Mouse (Mus musculus) myocyte (in vitro differentiated cells): ENCODE measurements around the gene Crebl2. TPM values are rescaled to one million over a fixed set of nuclear protein-coding genes. Genes with fewer than 3 reads are reported as not detected.

Experiments used
- H3K27me3 ChIP-seq: one replicate; pipeline ENCODE4 v1.6.1; 2011; ENCODE audit not compliant: control insufficient read depth, insufficient read depth, insufficient read length
- H3K36me3 ChIP-seq: one replicate; pipeline ENCODE4 v1.6.1; 2011; ENCODE audit not compliant: control insufficient read depth, insufficient read depth
- H3K4me2 ChIP-seq: one replicate; pipeline ENCODE4 v1.6.1; 2011; ENCODE audit warnings: low read depth, control low read depth
- H3K4me3 ChIP-seq: one replicate; pipeline ENCODE4 v1.5.1; 2011; ENCODE audit warnings: mild to moderate bottlenecking, control low read depth, moderate library complexity
- H3K79me2 ChIP-seq: one replicate; pipeline ENCODE4 v1.6.1; 2011; ENCODE audit not compliant: control insufficient read depth, insufficient read depth
- H3ac ChIP-seq: one replicate; pipeline ENCODE4 v1.6.1; 2011; ENCODE audit not compliant: control insufficient read depth, insufficient read length
- CEBPB ChIP-seq: IDR thresholded peaks from 2 replicates; pipeline ENCODE4 v1.6.1; 2011; ENCODE audit warnings: mild to moderate bottlenecking, moderate library complexity; ENCODE audit not compliant: poor library complexity, insufficient read depth, severe bottlenecking
- E2F4 ChIP-seq: IDR thresholded peaks from one replicate; pipeline ENCODE4 v1.6.1; 2011; ENCODE audit warnings: mild to moderate bottlenecking, control low read depth, moderate library complexity; ENCODE audit not compliant: insufficient read depth
- MAX ChIP-seq: IDR thresholded peaks from one replicate; pipeline ENCODE4 v1.6.1; 2011; ENCODE audit warnings: low read depth, mild to moderate bottlenecking, control low read depth
- MYOD1 ChIP-seq, 3 experiments: IDR thresholded peaks; one replicate each; pipeline ENCODE4 v1.6.1; 2011; ENCODE audit warnings: control low read depth in 2 of 3, low read depth in 2 of 3, mild to moderate bottlenecking in 2 of 3, moderate library complexity in 1 of 3; ENCODE audit not compliant: insufficient read length in 2 of 3, control insufficient read depth in 1 of 3
- MYOG ChIP-seq, 3 experiments: IDR thresholded peaks; one replicate each; pipeline ENCODE4 v1.6.1; 2011; ENCODE audit warnings: control low read depth in 2 of 3, low read depth in 2 of 3, mild to moderate bottlenecking in 2 of 3; ENCODE audit not compliant: insufficient read length in 2 of 3, control insufficient read depth in 1 of 3, insufficient read depth in 1 of 3
- POLR2A ChIP-seq: IDR thresholded peaks from one replicate; pipeline ENCODE4 v1.6.1; 2011; ENCODE audit warnings: low read depth, mild to moderate bottlenecking, control low read depth, moderate library complexity; ENCODE audit not compliant: insufficient read length
- POLR2AphosphoS2 ChIP-seq: IDR thresholded peaks from one replicate; pipeline ENCODE4 v1.6.1; 2011; ENCODE audit warnings: low read depth, control low read depth; ENCODE audit not compliant: insufficient read length
- REST ChIP-seq: IDR thresholded peaks from one replicate; pipeline ENCODE4 v1.6.1; 2011; ENCODE audit warnings: mild to moderate bottlenecking, control low read depth, moderate library complexity; ENCODE audit not compliant: insufficient read depth, insufficient read length
- SRF ChIP-seq: IDR thresholded peaks from one replicate; pipeline ENCODE4 v1.6.1; 2011; ENCODE audit warnings: low read depth; ENCODE audit not compliant: control insufficient read depth, insufficient read length
- TCF12 ChIP-seq: IDR thresholded peaks from one replicate; pipeline ENCODE4 v1.6.1; 2011; ENCODE audit warnings: mild to moderate bottlenecking, control low read depth; ENCODE audit not compliant: poor library complexity, insufficient read depth, severe bottlenecking
- TCF3 ChIP-seq: IDR thresholded peaks from one replicate; pipeline ENCODE4 v1.6.1; 2011; ENCODE audit warnings: low read depth, control low read depth; ENCODE audit not compliant: insufficient read length
- USF1 ChIP-seq: IDR thresholded peaks from one replicate; pipeline ENCODE4 v1.6.1; 2011; ENCODE audit warnings: low read depth, mild to moderate bottlenecking, control low read depth, moderate library complexity
- polyA plus RNA-seq: library from polyadenylated mRNA; unstranded; fragments of >200 nt; fragmentation: generic; extraction: Trizol; gene quantifications from one replicate; pipeline ENCODE4 v1.2.1, GENCODE M21; 2012; ENCODE audit warnings: missing spikeins

Crebl2 gene
- polyA plus RNA-seq, 1 experiment = 1.5 TPM

DNA sequence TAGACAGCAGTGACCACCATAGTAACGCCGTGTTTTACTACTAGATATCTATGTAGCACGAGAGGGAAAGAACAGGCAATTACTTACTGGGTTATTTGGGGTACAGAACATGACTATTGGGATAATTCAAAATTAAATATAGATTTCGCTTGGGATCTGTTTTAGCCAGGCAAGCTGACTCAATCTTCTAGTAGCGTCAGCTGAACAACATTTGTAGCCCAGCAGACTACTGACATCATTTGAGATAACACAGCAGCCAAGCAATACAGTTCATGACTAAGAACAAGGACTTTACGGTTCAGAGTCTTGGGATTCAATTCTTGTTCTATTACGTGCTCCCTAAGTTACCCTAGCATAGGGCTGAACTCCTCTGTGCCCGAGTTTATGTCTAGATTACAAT is 56.5 kb downstream of the Crebl2 start:
- Histone ChIP-seq H3K79me2 (no peaks in the 10 kb centered on the region), H3K27me3 (no peaks in the 10 kb centered on the region), H3K4me3 (no peak overlapping the region), H3ac (no peak overlapping the region), H3K4me2 (no peak overlapping the region), H3K36me3 (no peaks in the 10 kb centered on the region)
- TF ChIP-seq CEBPB (no peak), REST (no peak), MAX (no peak), SRF (no peak), USF1 (no peak), TCF12 (no peak), MYOG (IDR thresholded peaks at IDR 0.05; ENCODE audit: control insufficient read depth in 1 of 3, insufficient read depth in 1 of 3, insufficient read length in 2 of 3, low read depth in 2 of 3) (no peak), POLR2A (no peak), E2F4 (no peak), MYOD1 (IDR thresholded peaks at IDR 0.05; ENCODE audit: control insufficient read depth in 1 of 3, insufficient read length in 2 of 3, low read depth in 2 of 3) (no peak), TCF3 (no peak), POLR2AphosphoS2 (no peak)

GRCm38 (mm10) chr6:134887008-134887407 is 57.1 kb downstream of the Crebl2 start:
- no peak for TF ChIP-seq MYOG (IDR thresholded peaks at IDR 0.05; ENCODE audit: control insufficient read depth in 1 of 3, insufficient read depth in 1 of 3, insufficient read length in 2 of 3, low read depth in 2 of 3)
- no peak for TF ChIP-seq USF1
- no peak for TF ChIP-seq TCF12
- no peak for TF ChIP-seq MYOD1 (IDR thresholded peaks at IDR 0.05; ENCODE audit: control insufficient read depth in 1 of 3, insufficient read length in 2 of 3, low read depth in 2 of 3)
- TF ChIP-seq TCF3 = no peak
- no peak for TF ChIP-seq E2F4
- TF ChIP-seq POLR2A = no peak
- no peak for TF ChIP-seq CEBPB
- no peak for TF ChIP-seq SRF
- TF ChIP-seq REST = no peak
- no peak for TF ChIP-seq POLR2AphosphoS2
- TF ChIP-seq MAX = no peak
- H3K79me2 ChIP-seq = no peaks in the 10 kb centered on the region
- no peak overlapping the region for H3K4me3 ChIP-seq
- H3K36me3 ChIP-seq = no peaks in the 10 kb centered on the region
- no peak overlapping the region for H3ac ChIP-seq
- H3K27me3 ChIP-seq = no peaks in the 10 kb centered on the region
- no peak overlapping the region for H3K4me2 ChIP-seq

DNA sequence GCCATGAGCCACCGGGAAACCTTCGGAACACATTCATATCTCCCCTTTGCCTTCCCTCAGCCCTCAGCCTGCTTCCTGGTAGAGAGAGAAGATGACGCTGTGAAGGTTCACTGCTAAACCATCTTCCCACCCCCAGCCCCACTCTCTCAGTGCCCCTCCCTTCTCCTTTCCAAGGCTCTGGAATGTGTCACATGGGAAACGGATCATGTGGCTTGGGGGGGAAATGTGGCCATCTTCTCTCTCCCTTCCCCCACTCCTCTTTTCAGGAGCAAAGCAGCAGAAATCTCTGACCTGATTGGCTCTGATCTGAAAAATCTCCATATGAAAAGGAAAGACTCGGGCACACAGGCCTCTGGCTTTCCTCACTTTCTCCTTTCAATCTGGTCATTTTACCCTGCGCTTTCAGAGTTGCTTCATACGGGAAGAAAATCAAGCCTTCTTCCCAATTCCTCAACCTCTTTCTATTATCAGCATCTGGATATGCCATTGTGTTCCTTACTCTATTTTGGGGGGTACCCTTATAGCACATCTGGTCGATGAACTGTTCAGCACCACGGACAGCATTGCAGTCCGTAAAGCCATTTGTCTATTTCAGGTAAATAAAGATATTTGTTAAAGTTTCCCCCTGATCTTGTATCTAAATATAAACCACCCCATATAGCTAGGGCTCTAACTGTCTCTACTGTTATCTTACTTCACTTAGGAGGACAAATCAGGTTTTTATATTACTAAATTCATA is 57.9 kb downstream of the Crebl2 start:
- Histone ChIP-seq H3K79me2 (no peaks in the 10 kb centered on the region), H3K27me3 (no peaks in the 10 kb centered on the region), H3ac (no peak overlapping the region), H3K4me2 (no peak overlapping the region), H3K36me3 (no peaks in the 10 kb centered on the region), H3K4me3 (no peak overlapping the region)
- TF ChIP-seq REST (peak; percentile 76), POLR2AphosphoS2 (no peak), MYOD1 (IDR thresholded peaks at IDR 0.05; ENCODE audit: control insufficient read depth in 1 of 3, insufficient read length in 2 of 3, low read depth in 2 of 3) (no peak), MAX (no peak)

GRCm38 (mm10) chr6:134888563-134889017 is 58.6 kb downstream of the Crebl2 start:
- no peaks in the 10 kb centered on the region for H3K27me3 ChIP-seq
- TF ChIP-seq CEBPB (no peak), E2F4 (no peak)

DNA sequence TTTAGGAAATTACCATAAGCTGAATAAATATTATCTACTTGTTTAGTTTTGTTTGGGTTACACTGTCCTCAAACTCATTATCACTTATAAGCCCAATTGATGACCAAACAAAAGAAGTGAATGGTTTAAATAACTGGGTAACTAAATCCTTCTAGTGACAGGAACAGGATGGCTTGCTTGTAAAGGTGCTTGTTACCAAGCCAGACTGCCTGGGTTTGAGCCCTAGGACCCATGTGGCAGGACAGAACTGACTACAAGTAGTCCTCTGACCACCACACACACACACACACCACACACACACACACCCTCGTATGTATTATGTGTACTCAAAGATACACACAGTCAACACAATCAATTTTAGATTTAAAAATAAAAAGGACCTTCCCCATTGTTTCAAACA is 59.8 kb downstream of the Crebl2 start:
- H3K4me2 ChIP-seq = no peak overlapping the region
- no peak overlapping the region for H3K4me3 ChIP-seq
- no peaks in the 10 kb centered on the region for H3K79me2 ChIP-seq
- H3K36me3 ChIP-seq = no peaks in the 10 kb centered on the region
- H3ac ChIP-seq = no peak overlapping the region
- TF ChIP-seq MYOG (IDR thresholded peaks at IDR 0.05; ENCODE audit: control insufficient read depth in 1 of 3, insufficient read depth in 1 of 3, insufficient read length in 2 of 3, low read depth in 2 of 3) = no peak
- no peak for TF ChIP-seq TCF12
- TF ChIP-seq CEBPB = no peak
- TF ChIP-seq USF1 = no peak
- no peak for TF ChIP-seq POLR2AphosphoS2
- no peaks in the 10 kb centered on the region for H3K27me3 ChIP-seq

More at GRCm38 (mm10) chr6:134888563-134889017, 58.6 kb downstream of the Crebl2 start:
- no peaks in the 10 kb centered on the region for H3K36me3 ChIP-seq
- no peak overlapping the region for H3ac ChIP-seq
- no peak overlapping the region for H3K4me2 ChIP-seq
- no peak overlapping the region for H3K4me3 ChIP-seq
- H3K79me2 ChIP-seq = no peaks in the 10 kb centered on the region
